Mouse (Mus musculus): ENCODE data around the gene Atxn2l. TPM values are rescaled to one million over a fixed set of nuclear protein-coding genes. Genes with fewer than 3 reads are reported as not detected.
A peak's percentile ranks its signal among the peaks of the same experiment; 100 is the strongest.

The Atxn2l gene
- polyA plus RNA-seq (2014; fragmentation: Nextera tagmentation; extraction: Ambion mirVana): 62.2 and 64.2 TPM in 2 replicates

- Histone ChIP-seq H3K27ac (ENCODE audit: low read depth, low read length) (peak within 1 kb of the TSS; percentile 94), H3K9me3 (ENCODE audit: control insufficient read depth, low read length) (no peaks in the 10 kb centered on the region), H3K36me3 (ENCODE audit: control insufficient read depth, insufficient read depth, low read length) (peaks cover 13% of the 10 kb centered on the region), H3K27me3 (ENCODE audit: control insufficient read depth, insufficient read depth, low read length) (no peaks in the 10 kb centered on the region), H3K4me2 (ENCODE audit: low read depth) (peak within 1 kb of the TSS; percentile 83), H3K9ac (ENCODE audit: low read length) (peak within 1 kb of the TSS; percentile 98), H3K4me3 (ENCODE audit: low read depth, low read length) (peak within 1 kb of the TSS; percentile 99), H3K4me1 (ENCODE audit: control insufficient read depth, insufficient read depth, low read length) (peaks cover 6% of the 10 kb centered on the region)
- peak; percentile 74 for ATAC-seq (ENCODE audit: insufficient read depth, low FRiP score, low TSS enrichment)
- DNase-seq (ENCODE audit: low spot score): peak; percentile 100
- WGBS: under 1% methylated on average over 66 of the region's 72 CpGs
Observed at GRCm38 (mm10) chr7:126503273-126503878, at the start of gene Atxn2l. Gene Atxn2l (minus strand): TSS chr7:126503437.

- no peaks in the 10 kb centered on the region for H3K4me1 ChIP-seq (ENCODE audit: control insufficient read depth, insufficient read depth, low read length)
- no peak overlapping the region for H3K4me3 ChIP-seq (ENCODE audit: low read depth, low read length)
- no peak overlapping the region for H3K27ac ChIP-seq (ENCODE audit: low read depth, low read length)
- no peak for DNase-seq (ENCODE audit: low spot score)
- no peaks in the 10 kb centered on the region for H3K27me3 ChIP-seq (ENCODE audit: control insufficient read depth, insufficient read depth, low read length)
- no peak overlapping the region for H3K4me2 ChIP-seq (ENCODE audit: low read depth)
- no peak overlapping the region for H3K9ac ChIP-seq (ENCODE audit: low read length)
- no peaks in the 10 kb centered on the region for H3K9me3 ChIP-seq (ENCODE audit: control insufficient read depth, low read length)
- 93% methylated on average over 2 of the region's 2 CpGs for WGBS
- H3K36me3 ChIP-seq (ENCODE audit: control insufficient read depth, insufficient read depth, low read length): peaks cover 16% of the 10 kb centered on the region
- no peak for ATAC-seq (ENCODE audit: insufficient read depth, low FRiP score, low TSS enrichment)
Observed at GRCm38 (mm10) chr7:126545631-126546030, 42.4 kb upstream of the Atxn2l start.

- Histone ChIP-seq H3K4me1 (ENCODE audit: control insufficient read depth, insufficient read depth, low read length) (no peaks in the 10 kb centered on the region), H3K4me3 (ENCODE audit: low read depth, low read length) (no peak overlapping the region), H3K36me3 (ENCODE audit: control insufficient read depth, insufficient read depth, low read length) (peaks cover 4% of the 10 kb centered on the region), H3K27me3 (ENCODE audit: control insufficient read depth, insufficient read depth, low read length) (peaks cover 3% of the 10 kb centered on the region; the same call in 1 of the 2 replicates), H3K27ac (ENCODE audit: low read depth, low read length) (no peak overlapping the region), H3K4me2 (ENCODE audit: low read depth) (no peak overlapping the region), H3K9ac (ENCODE audit: low read length) (no peak overlapping the region), H3K9me3 (ENCODE audit: control insufficient read depth, low read length) (no peaks in the 10 kb centered on the region)
- no peak for DNase-seq (ENCODE audit: low spot score)
- WGBS: 89% methylated on average over 1 of the region's 1 CpGs
- ATAC-seq (ENCODE audit: insufficient read depth, low FRiP score, low TSS enrichment): no peak
Observed at GRCm38 (mm10) chr7:126541661-126542060, 38.4 kb upstream of the Atxn2l start.

GRCm38 (mm10) chr7:126537820-126538585 is 34.8 kb upstream of the Atxn2l start:
- Histone ChIP-seq H3K9me3 (ENCODE audit: control insufficient read depth, low read length) (no peaks in the 10 kb centered on the region), H3K9ac (ENCODE audit: low read length) (no peak overlapping the region), H3K4me3 (ENCODE audit: low read depth, low read length) (no peak overlapping the region), H3K4me2 (ENCODE audit: low read depth) (no peak overlapping the region), H3K4me1 (ENCODE audit: control insufficient read depth, insufficient read depth, low read length) (no peaks in the 10 kb centered on the region), H3K27ac (ENCODE audit: low read depth, low read length) (no peak overlapping the region), H3K36me3 (ENCODE audit: control insufficient read depth, insufficient read depth, low read length) (no peaks in the 10 kb centered on the region), H3K27me3 (ENCODE audit: control insufficient read depth, insufficient read depth, low read length) (peaks cover 4% of the 10 kb centered on the region; the same call in 1 of the 2 replicates)
- WGBS: 78% methylated on average over 5 of the region's 5 CpGs
- ATAC-seq (ENCODE audit: insufficient read depth, low FRiP score, low TSS enrichment) (no peak), DNase-seq (ENCODE audit: low spot score) (no peak)

GRCm38 (mm10) chr7:126536466-126536865 is 33.2 kb upstream of the Atxn2l start:
- H3K9ac ChIP-seq (ENCODE audit: low read length): no peak overlapping the region

GRCm38 (mm10) chr7:126535766-126536165 is 32.5 kb upstream of the Atxn2l start:
- peaks cover 4% of the 10 kb centered on the region; the same call in 1 of the 2 replicates for H3K27me3 ChIP-seq (ENCODE audit: control insufficient read depth, insufficient read depth, low read length)
- peak overlapping the region; percentile 85 for H3K4me2 ChIP-seq (ENCODE audit: low read depth)
- peak overlapping the region; percentile 32 for H3K4me3 ChIP-seq (ENCODE audit: low read depth, low read length)
- H3K9me3 ChIP-seq (ENCODE audit: control insufficient read depth, low read length): no peaks in the 10 kb centered on the region
- ATAC-seq (ENCODE audit: insufficient read depth, low FRiP score, low TSS enrichment): no peak
- WGBS: 2% methylated on average over 28 of the region's 28 CpGs
- no peaks in the 10 kb centered on the region for H3K36me3 ChIP-seq (ENCODE audit: control insufficient read depth, insufficient read depth, low read length)
- DNase-seq (ENCODE audit: low spot score): peak; percentile 25
- no peaks in the 10 kb centered on the region for H3K4me1 ChIP-seq (ENCODE audit: control insufficient read depth, insufficient read depth, low read length)
- no peak overlapping the region for H3K27ac ChIP-seq (ENCODE audit: low read depth, low read length)
- peak overlapping the region; percentile 65 for H3K9ac ChIP-seq (ENCODE audit: low read length)

More at GRCm38 (mm10) chr7:126536466-126536865, 33.2 kb upstream of the Atxn2l start:
- 69% methylated on average over 9 of the region's 9 CpGs for WGBS
- Histone ChIP-seq H3K27ac (ENCODE audit: low read depth, low read length) (no peak overlapping the region), H3K4me3 (ENCODE audit: low read depth, low read length) (no peak overlapping the region), H3K9me3 (ENCODE audit: control insufficient read depth, low read length) (no peaks in the 10 kb centered on the region), H3K27me3 (ENCODE audit: control insufficient read depth, insufficient read depth, low read length) (peaks cover 4% of the 10 kb centered on the region; the same call in 1 of the 2 replicates), H3K36me3 (ENCODE audit: control insufficient read depth, insufficient read depth, low read length) (no peaks in the 10 kb centered on the region), H3K4me2 (ENCODE audit: low read depth) (peak overlapping the region; percentile 85), H3K4me1 (ENCODE audit: control insufficient read depth, insufficient read depth, low read length) (no peaks in the 10 kb centered on the region)
- DNase-seq (ENCODE audit: low spot score) (no peak), ATAC-seq (ENCODE audit: insufficient read depth, low FRiP score, low TSS enrichment) (no peak)

- H3K4me2 ChIP-seq (ENCODE audit: low read depth): no peak overlapping the region
- WGBS: 78% methylated on average over 1 of the region's 1 CpGs
- DNase-seq (ENCODE audit: low spot score) (no peak), ATAC-seq (ENCODE audit: insufficient read depth, low FRiP score, low TSS enrichment) (no peak)
- H3K27ac ChIP-seq (ENCODE audit: low read depth, low read length): no peak overlapping the region
- H3K9me3 ChIP-seq (ENCODE audit: control insufficient read depth, low read length): no peaks in the 10 kb centered on the region
- H3K4me3 ChIP-seq (ENCODE audit: low read depth, low read length): no peak overlapping the region
- H3K4me1 ChIP-seq (ENCODE audit: control insufficient read depth, insufficient read depth, low read length): no peaks in the 10 kb centered on the region
- no peaks in the 10 kb centered on the region for H3K36me3 ChIP-seq (ENCODE audit: control insufficient read depth, insufficient read depth, low read length)
- H3K9ac ChIP-seq (ENCODE audit: low read length): no peak overlapping the region
- H3K27me3 ChIP-seq (ENCODE audit: control insufficient read depth, insufficient read depth, low read length): peaks cover 4% of the 10 kb centered on the region; the same call in 1 of the 2 replicates
Observed at GRCm38 (mm10) chr7:126533434-126533833, 30.2 kb upstream of the Atxn2l start.

- Histone ChIP-seq H3K27ac (ENCODE audit: low read depth, low read length) (no peak overlapping the region), H3K9ac (ENCODE audit: low read length) (peak overlapping the region; percentile 41), H3K4me2 (ENCODE audit: low read depth) (no peak overlapping the region), H3K4me3 (ENCODE audit: low read depth, low read length) (no peak overlapping the region), H3K36me3 (ENCODE audit: control insufficient read depth, insufficient read depth, low read length) (no peaks in the 10 kb centered on the region), H3K9me3 (ENCODE audit: control insufficient read depth, low read length) (no peaks in the 10 kb centered on the region), H3K27me3 (ENCODE audit: control insufficient read depth, insufficient read depth, low read length) (no peaks in the 10 kb centered on the region), H3K4me1 (ENCODE audit: control insufficient read depth, insufficient read depth, low read length) (no peaks in the 10 kb centered on the region)
- no peak for ATAC-seq (ENCODE audit: insufficient read depth, low FRiP score, low TSS enrichment)
- WGBS: 26% methylated on average over 1 of the region's 1 CpGs
- peak; percentile 50 for DNase-seq (ENCODE audit: low spot score)
Observed at GRCm38 (mm10) chr7:126528166-126528577, 24.9 kb upstream of the Atxn2l start.

Measured in neural tube, embryonic 11.5 days (tissue).